Mouse (Mus musculus) lung, embryonic 14.5 days (tissue): Measurements from ENCODE around the gene Map3k1. TPM values are rescaled to one million over a fixed set of nuclear protein-coding genes. Genes with fewer than 3 reads are reported as not detected.

Source experiments
- ATAC-seq: fragments of 200-750 bp; cut with Nextera tagmentation; 2 replicates; pipeline ENCODE4 v1.8.0; 2017; ENCODE audit warnings: mild to moderate bottlenecking, moderate TSS enrichment, moderate library complexity; ENCODE audit not compliant: insufficient read depth
- DNase-seq: peaks from one replicate; pipeline ENCODE4 v3.0.0-alpha.2; 2015
- H3K27ac ChIP-seq: fragments of 300-500 bp; sonication (generic); 2 replicates; pipeline ENCODE4 v1.5.1; 2014; ENCODE audit warnings: low read depth, mild to moderate bottlenecking, moderate library complexity
- H3K27me3 ChIP-seq: fragments of 300-500 bp; sonication (generic); 2 replicates; pipeline ENCODE4 v1.6.1; 2014; ENCODE audit warnings: low read length, control low read depth; ENCODE audit not compliant: insufficient read depth
- H3K36me3 ChIP-seq: fragments of 300-500 bp; sonication (generic); 2 replicates; pipeline ENCODE4 v1.6.1; 2014; ENCODE audit warnings: control low read depth; ENCODE audit not compliant: insufficient read depth
- H3K4me1 ChIP-seq: fragments of 300-500 bp; sonication (generic); 2 replicates; pipeline ENCODE4 v1.6.1; 2014; ENCODE audit warnings: antibody characterized with exemption, control low read depth; ENCODE audit not compliant: insufficient read depth
- H3K4me2 ChIP-seq: fragments of 300-500 bp; sonication (generic); 2 replicates; pipeline ENCODE4 v1.6.1; 2014; ENCODE audit warnings: mild to moderate bottlenecking
- H3K4me3 ChIP-seq: fragments of 300-500 bp; sonication (generic); 2 replicates; pipeline ENCODE4 v1.5.1; 2014; ENCODE audit warnings: low read depth, low read length
- H3K9ac ChIP-seq: fragments of 300-500 bp; sonication (generic); 2 replicates; pipeline ENCODE4 v1.6.1; 2014
- H3K9me3 ChIP-seq: fragments of 300-500 bp; sonication (generic); 2 replicates; pipeline ENCODE4 v1.6.1; 2016; ENCODE audit warnings: low read depth, low read length, control low read depth
- CTCF ChIP-seq: IDR thresholded peaks from 2 replicates; pipeline ENCODE4 v1.5.1; 2016; ENCODE audit warnings: antibody characterized with exemption, low read depth
- WGBS: fragments of 180-500 bp; shearing (Covaris S2); extraction: QIAGEN DNeasy Blood & Tissue Kit; methylation state at CpG from one replicate; pipeline ENCODE4 v1.1.7; 2014; 5-methylcytosine and 5-hydroxymethylcytosine counted together
- polyA plus RNA-seq: library from polyadenylated mRNA; unstranded; fragments of >200 nt; fragmentation: Nextera tagmentation; extraction: Ambion mirVana; gene quantifications from 2 replicates; pipeline ENCODE4 v1.2.1, GENCODE M21; 2014

The Map3k1 gene
- 37.2 and 39.8 TPM in 2 replicates for polyA plus RNA-seq

GRCm38 (mm10) chr13:111808637-111809465 lies at the start of gene Map3k1:
Map3k1 (minus strand) TSS chr13:111808993.
- DNase-seq (peak; percentile 80), ATAC-seq (peak; percentile 77)
- Histone ChIP-seq H3K9me3 (no peaks in the 10 kb centered on the region), H3K4me1 (peaks cover 20% of the 10 kb centered on the region), H3K36me3 (no peaks in the 10 kb centered on the region), H3K4me3 (peak within 1 kb of the TSS; percentile 94), H3K9ac (peak within 1 kb of the TSS; percentile 97), H3K27me3 (no peaks in the 10 kb centered on the region), H3K4me2 (peak within 1 kb of the TSS; percentile 79), H3K27ac (peak within 1 kb of the TSS; percentile 98)
- WGBS = under 1% methylated on average over 104 of the region's 136 CpGs
- TF ChIP-seq CTCF = no peak

GRCm38 (mm10) chr13:111856786-111857455 lies 48.1 kb upstream of the Map3k1 start:
- Histone ChIP-seq H3K4me1 (peaks cover 2% of the 10 kb centered on the region; the same call in 1 of the 2 replicates), H3K27me3 (no peaks in the 10 kb centered on the region), H3K27ac (peak overlapping the region; percentile 88), H3K9ac (no peak overlapping the region), H3K36me3 (no peaks in the 10 kb centered on the region), H3K4me3 (no peak overlapping the region), H3K4me2 (no peak overlapping the region), H3K9me3 (no peaks in the 10 kb centered on the region)
- DNase-seq = peak; percentile 74
- ATAC-seq = peak; percentile 35; the same call in 1 of the 2 replicates
- TF ChIP-seq CTCF = no peak
- WGBS = 55% methylated on average over 7 of the region's 7 CpGs

- Histone ChIP-seq H3K9ac (no peak overlapping the region), H3K4me1 (peaks cover 2% of the 10 kb centered on the region; the same call in 1 of the 2 replicates), H3K4me3 (no peak overlapping the region), H3K4me2 (no peak overlapping the region), H3K27me3 (no peaks in the 10 kb centered on the region), H3K9me3 (no peaks in the 10 kb centered on the region), H3K36me3 (no peaks in the 10 kb centered on the region), H3K27ac (no peak overlapping the region; the same call in 1 of the 2 replicates)
- 79% methylated on average over 7 of the region's 7 CpGs for WGBS
- no peak for TF ChIP-seq CTCF
- ATAC-seq (no peak), DNase-seq (peak; percentile 18)
These were observed 47.4 kb upstream of the Map3k1 start for GRCm38 (mm10) chr13:111856232-111856631.

GRCm38 (mm10) chr13:111852451-111853224 lies 43.8 kb upstream of the Map3k1 start:
- no peaks in the 10 kb centered on the region for H3K36me3 ChIP-seq
- no peak for DNase-seq
- H3K9ac ChIP-seq = no peak overlapping the region
- ATAC-seq = no peak
- no peaks in the 10 kb centered on the region for H3K27me3 ChIP-seq
- no peak for TF ChIP-seq CTCF
- no peak overlapping the region for H3K27ac ChIP-seq
- 76% methylated on average over 9 of the region's 9 CpGs for WGBS
- H3K4me1 ChIP-seq = peaks cover 2% of the 10 kb centered on the region; the same call in 1 of the 2 replicates
- no peak overlapping the region for H3K4me2 ChIP-seq
- H3K9me3 ChIP-seq = no peaks in the 10 kb centered on the region
- no peak overlapping the region for H3K4me3 ChIP-seq

- Histone ChIP-seq H3K36me3 (no peaks in the 10 kb centered on the region), H3K4me3 (no peak overlapping the region), H3K9ac (no peak overlapping the region), H3K9me3 (no peaks in the 10 kb centered on the region), H3K27me3 (no peaks in the 10 kb centered on the region), H3K4me1 (no peaks in the 10 kb centered on the region), H3K4me2 (no peak overlapping the region), H3K27ac (no peak overlapping the region)
- DNase-seq (no peak), ATAC-seq (no peak)
- 92% methylated on average over 12 of the region's 12 CpGs for WGBS
- TF ChIP-seq CTCF = no peak
These were observed 41.4 kb upstream of the Map3k1 start for GRCm38 (mm10) chr13:111850046-111850837.

- no peak for ATAC-seq
- no peak overlapping the region for H3K27ac ChIP-seq
- DNase-seq = no peak
- WGBS = 56% methylated on average over 9 of the region's 9 CpGs
- no peaks in the 10 kb centered on the region for H3K4me1 ChIP-seq
- no peak overlapping the region for H3K9ac ChIP-seq
- no peak overlapping the region for H3K4me2 ChIP-seq
- H3K27me3 ChIP-seq = no peaks in the 10 kb centered on the region
- no peaks in the 10 kb centered on the region for H3K36me3 ChIP-seq
- H3K9me3 ChIP-seq = no peaks in the 10 kb centered on the region
- no peak for TF ChIP-seq CTCF
- no peak overlapping the region for H3K4me3 ChIP-seq
These were observed 36.7 kb upstream of the Map3k1 start for GRCm38 (mm10) chr13:111845471-111845870.
